Mouse (Mus musculus) ES-Bruce4 (cell line): ENCODE measurements around the gene S100b.

ENCODE experiments used
- CTCF ChIP-seq: IDR thresholded peaks from one replicate; pipeline ENCODE4 v1.8.1; 2011; ENCODE audit warnings: low read depth, low read length
- POLR2A ChIP-seq: IDR thresholded peaks from one replicate; pipeline ENCODE4 v1.8.1; 2011; ENCODE audit warnings: low read length; ENCODE audit not compliant: insufficient read depth

- TF ChIP-seq CTCF = no peak
- TF ChIP-seq POLR2A = no peak
Measured at GRCm38 (mm10) chr10:76255617-76256016, 2.0 kb downstream of the S100b start.
